Mouse (Mus musculus) neural tube, embryonic 12.5 days (tissue): ENCODE data around the gene Tmem178. TPM values are rescaled to one million over a fixed set of nuclear protein-coding genes. Genes with fewer than 3 reads are reported as not detected.
A peak's percentile ranks its signal among the peaks of the same experiment; 100 is the strongest.

Source experiments
- ATAC-seq: fragments of 200-750 bp; cut with Nextera tagmentation; 2 replicates; pipeline ENCODE4 v1.8.0; 2017; ENCODE audit warnings: low read depth, mild to moderate bottlenecking, moderate TSS enrichment, moderate library complexity; ENCODE audit not compliant: low FRiP score
- H3K27ac ChIP-seq: fragments of 300-500 bp; sonication (generic); 2 replicates; pipeline ENCODE4 v1.5.1; 2016
- H3K27me3 ChIP-seq: fragments of 300-500 bp; sonication (generic); replicated peaks from 2 replicates; pipeline ENCODE4 v1.6.1; 2016; ENCODE audit warnings: mild to moderate bottlenecking
- H3K36me3 ChIP-seq: fragments of 300-500 bp; sonication (generic); 2 replicates; pipeline ENCODE4 v1.6.1; 2016; ENCODE audit warnings: mild to moderate bottlenecking
- H3K4me1 ChIP-seq: fragments of 300-500 bp; sonication (generic); 2 replicates; pipeline ENCODE4 v1.6.1; 2016
- H3K4me2 ChIP-seq: fragments of 300-500 bp; sonication (generic); replicated peaks from 2 replicates; pipeline ENCODE4 v1.6.1; 2016; ENCODE audit warnings: mild to moderate bottlenecking
- H3K4me3 ChIP-seq: fragments of 300-500 bp; sonication (generic); 2 replicates; pipeline ENCODE4 v1.5.1; 2016
- H3K9ac ChIP-seq: fragments of 300-500 bp; sonication (generic); 2 replicates; pipeline ENCODE4 v1.6.1; 2016; ENCODE audit warnings: mild to moderate bottlenecking
- H3K9me3 ChIP-seq: fragments of 300-500 bp; sonication (generic); 2 replicates; pipeline ENCODE4 v1.6.1; 2016; ENCODE audit warnings: mild to moderate bottlenecking
- WGBS: fragments of 180-500 bp; shearing (Covaris S2); methylation state at CpG from one replicate; pipeline ENCODE4 v1.1.7; 2016; 5-methylcytosine and 5-hydroxymethylcytosine counted together
- polyA plus RNA-seq: library from polyadenylated mRNA; unstranded; fragments of >200 nt; fragmentation: Nextera tagmentation; extraction: Ambion mirVana; gene quantifications from 2 replicates; pipeline ENCODE4 v1.2.1, GENCODE M21; 2016

The Tmem178 gene
- 30.7 and 32.0 TPM in 2 replicates for polyA plus RNA-seq

DNA sequence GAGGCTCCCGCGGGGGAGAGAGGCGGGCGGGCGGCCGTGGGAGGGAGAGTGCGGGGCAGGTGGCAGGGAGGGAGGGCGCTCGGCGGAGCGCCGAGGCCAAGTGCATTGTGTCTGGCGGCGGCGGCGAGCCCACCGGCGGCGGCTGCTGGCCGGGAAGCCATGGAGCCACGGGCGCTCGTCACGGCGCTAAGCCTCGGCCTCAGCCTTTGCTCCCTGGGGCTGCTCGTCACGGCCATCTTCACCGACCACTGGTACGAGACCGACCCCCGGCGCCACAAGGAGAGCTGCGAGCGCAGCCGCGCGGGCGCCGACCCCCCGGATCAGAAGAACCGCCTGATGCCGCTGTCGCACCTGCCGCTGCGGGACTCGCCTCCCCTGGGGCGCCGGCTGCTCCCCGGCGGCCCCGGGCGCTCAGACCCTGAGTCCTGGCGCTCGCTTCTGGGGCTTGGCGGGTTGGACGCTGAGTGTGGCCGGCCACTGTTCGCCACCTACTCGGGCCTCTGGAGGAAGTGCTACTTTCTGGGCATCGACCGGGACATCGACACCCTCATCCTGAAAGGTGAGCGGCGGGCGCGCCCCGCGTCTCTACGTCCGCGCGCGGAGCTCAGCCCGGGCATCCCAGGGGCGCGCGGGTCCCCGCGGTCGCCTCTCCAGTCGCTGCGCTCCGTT is at the start of gene Tmem178:
TSS of gene Tmem178 (plus strand) at position 103 of the 669 bp plus-strand sequence.
- peak within 1 kb of the TSS; percentile 74 for H3K4me3 ChIP-seq
- peak within 1 kb of the TSS; percentile 90 for H3K9ac ChIP-seq
- peaks cover 15% of the 10 kb centered on the region for H3K4me1 ChIP-seq
- H3K4me2 ChIP-seq, result peak within 1 kb of the TSS; percentile 91
- ATAC-seq, result peak; percentile 79
- peak within 1 kb of the TSS; percentile 62 for H3K27ac ChIP-seq
- no peaks in the 10 kb centered on the region for H3K36me3 ChIP-seq
- no peaks in the 10 kb centered on the region; the same call in 1 of the 2 replicates for H3K27me3 ChIP-seq
- under 1% methylated on average over 79 of the region's 84 CpGs for WGBS
- H3K9me3 ChIP-seq, result no peaks in the 10 kb centered on the region

DNA sequence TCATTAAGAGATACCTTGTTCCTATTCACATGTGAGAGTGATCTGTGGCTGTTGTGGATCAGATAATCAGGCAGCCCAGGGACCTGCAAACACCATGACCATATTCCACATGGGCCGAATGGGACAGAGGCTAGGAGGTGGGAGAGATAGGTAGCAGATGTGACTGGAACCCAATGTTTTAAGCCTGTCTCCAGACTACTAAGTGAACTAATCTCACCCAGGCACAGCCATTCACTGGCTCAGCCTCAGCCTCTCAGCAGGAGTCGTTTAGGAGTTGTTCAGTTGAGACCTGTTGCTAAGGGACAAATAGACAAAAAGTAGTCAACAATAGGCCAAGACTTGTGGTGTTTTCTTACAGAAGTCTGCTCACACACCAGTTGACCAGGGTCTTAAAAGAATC is 48.0 kb upstream of the Tmem178 start:
- no peaks in the 10 kb centered on the region for H3K9me3 ChIP-seq
- no peak overlapping the region for H3K27ac ChIP-seq
- ATAC-seq, result no peak
- no peak overlapping the region for H3K4me2 ChIP-seq
- WGBS, result 48% methylated on average over 2 of the region's 2 CpGs
- H3K9ac ChIP-seq, result no peak overlapping the region
- H3K4me3 ChIP-seq, result no peak overlapping the region
- H3K36me3 ChIP-seq, result no peaks in the 10 kb centered on the region
- peaks cover 17% of the 10 kb centered on the region; the same call in 1 of the 2 replicates for H3K4me1 ChIP-seq
- no peaks in the 10 kb centered on the region for H3K27me3 ChIP-seq

DNA sequence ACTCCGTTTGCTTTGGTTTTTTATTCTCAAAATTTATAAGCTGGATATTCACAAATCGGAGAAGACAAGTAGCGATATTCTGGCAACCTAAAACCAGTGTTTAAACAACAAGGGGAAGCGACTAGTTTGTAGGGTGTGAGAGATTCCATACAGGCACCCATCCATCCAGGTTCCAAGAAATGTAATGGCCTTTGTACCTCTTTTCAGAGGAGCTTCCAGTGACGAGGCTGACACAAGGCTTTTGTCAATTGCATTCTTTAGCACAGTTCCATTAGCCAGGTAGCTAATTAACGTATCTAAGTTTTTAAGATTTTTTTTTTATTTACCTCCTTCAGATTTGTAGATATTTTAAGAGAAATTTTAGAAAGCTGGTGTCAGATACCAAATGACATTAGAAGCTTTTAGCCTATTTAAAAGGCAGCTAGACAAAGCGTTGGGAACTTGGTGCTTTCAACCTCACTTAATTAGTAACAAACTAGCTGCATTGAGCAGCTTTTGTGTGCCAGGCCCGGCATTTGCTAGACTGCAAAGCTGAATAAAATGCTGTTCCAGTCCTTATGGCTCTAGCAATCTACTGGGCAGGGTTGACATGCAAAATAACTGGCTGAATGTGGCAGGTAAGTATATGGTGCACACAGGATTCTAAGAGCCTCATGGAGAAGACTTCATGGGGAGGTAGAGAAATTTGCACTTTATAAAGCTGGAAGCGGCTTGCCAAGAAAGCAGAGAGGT is 46.6 kb upstream of the Tmem178 start:
- Histone ChIP-seq H3K9ac (no peak overlapping the region), H3K27me3 (no peaks in the 10 kb centered on the region), H3K4me1 (peaks cover 17% of the 10 kb centered on the region; the same call in 1 of the 2 replicates), H3K4me2 (no peak overlapping the region), H3K4me3 (no peak overlapping the region), H3K36me3 (no peaks in the 10 kb centered on the region), H3K9me3 (no peaks in the 10 kb centered on the region), H3K27ac (no peak overlapping the region)
- WGBS, result 68% methylated on average over 9 of the region's 9 CpGs
- no peak for ATAC-seq

DNA sequence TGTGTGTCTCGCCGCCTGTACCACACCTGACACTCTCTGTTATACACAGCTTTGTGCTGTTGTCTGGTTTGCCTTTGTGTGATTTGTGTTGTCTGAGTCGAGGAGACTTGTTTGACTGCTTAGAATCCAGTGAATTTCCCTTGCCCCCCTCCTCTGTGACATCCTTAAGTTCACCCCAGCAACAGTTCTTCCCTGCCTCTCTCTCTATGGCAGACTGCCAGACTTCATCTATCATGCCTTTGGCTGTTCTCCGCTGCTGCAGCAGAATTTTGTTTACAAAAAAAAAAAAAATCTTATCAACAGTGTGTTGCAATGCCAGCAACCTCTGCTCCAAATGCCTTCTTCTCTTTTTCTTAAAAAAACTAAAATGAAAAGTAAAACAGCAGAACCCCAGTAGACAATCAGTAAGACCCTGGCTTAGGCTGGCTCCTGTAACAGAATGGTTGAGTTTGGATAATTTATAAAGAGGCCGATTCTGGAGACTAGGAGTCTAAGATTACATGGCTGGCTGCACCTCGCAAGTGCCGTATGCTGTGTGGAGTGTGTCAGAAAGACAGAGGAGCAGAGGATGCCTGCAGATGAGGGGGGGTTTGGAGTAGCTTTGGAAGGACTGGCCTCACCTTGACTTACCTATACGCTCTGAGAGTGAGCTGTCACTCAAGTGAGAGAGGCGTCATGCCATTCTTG is 44.8 kb upstream of the Tmem178 start:
- Histone ChIP-seq H3K4me1 (peaks cover 17% of the 10 kb centered on the region; the same call in 1 of the 2 replicates), H3K4me3 (no peak overlapping the region), H3K27me3 (no peaks in the 10 kb centered on the region), H3K36me3 (no peaks in the 10 kb centered on the region), H3K9ac (no peak overlapping the region), H3K27ac (peak overlapping the region; percentile 16; the same call in 1 of the 2 replicates), H3K9me3 (no peaks in the 10 kb centered on the region), H3K4me2 (no peak overlapping the region)
- 55% methylated on average over 9 of the region's 9 CpGs for WGBS
- peak; percentile 77 for ATAC-seq

DNA sequence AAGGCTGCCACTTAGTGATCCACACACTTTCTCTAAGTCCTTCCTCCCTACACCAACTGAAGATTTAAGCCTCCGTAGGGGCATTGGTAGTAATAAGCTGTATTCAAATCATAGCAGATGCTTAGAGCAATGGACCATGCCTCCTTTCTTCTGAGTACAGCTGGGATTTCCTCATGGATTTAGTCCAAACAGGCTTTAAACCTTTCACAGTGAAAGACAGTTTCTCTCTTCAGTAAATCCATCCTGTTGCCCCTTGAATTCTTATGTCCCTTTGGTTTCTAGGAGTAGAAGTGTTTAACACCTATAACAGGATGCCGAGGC is 44.3 kb upstream of the Tmem178 start:
- peak overlapping the region; percentile 16; the same call in 1 of the 2 replicates for H3K27ac ChIP-seq

DNA sequence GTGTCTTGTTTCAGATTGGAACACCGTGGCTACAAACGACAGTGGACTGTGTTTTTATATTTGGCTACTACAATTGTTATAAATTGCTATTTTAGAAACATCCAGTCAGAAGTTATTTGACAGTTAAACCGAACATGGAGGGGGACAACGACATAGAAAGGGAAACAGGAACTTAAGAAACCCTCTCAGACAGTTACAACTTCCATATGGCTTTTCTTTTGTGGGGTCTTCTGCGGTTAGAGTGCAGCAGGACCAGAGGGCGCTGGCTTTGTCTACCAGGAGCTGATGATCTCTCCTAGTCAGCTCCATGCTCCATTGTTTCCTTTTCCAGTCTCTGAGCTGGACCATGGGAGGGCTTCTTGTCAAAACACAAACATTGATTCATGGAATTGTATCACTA is 42.5 kb upstream of the Tmem178 start:
- H3K36me3 ChIP-seq, result no peaks in the 10 kb centered on the region
- no peak for ATAC-seq
- H3K9me3 ChIP-seq, result no peaks in the 10 kb centered on the region
- H3K27ac ChIP-seq, result no peak overlapping the region
- H3K9ac ChIP-seq, result no peak overlapping the region
- peaks cover 21% of the 10 kb centered on the region; the same call in 1 of the 2 replicates for H3K4me1 ChIP-seq
- 84% methylated on average over 6 of the region's 6 CpGs for WGBS
- H3K4me3 ChIP-seq, result no peak overlapping the region
- H3K4me2 ChIP-seq, result no peak overlapping the region
- H3K27me3 ChIP-seq, result no peaks in the 10 kb centered on the region

More for the DNA sequence above, 44.3 kb upstream of the Tmem178 start:
- Histone ChIP-seq H3K36me3 (no peaks in the 10 kb centered on the region), H3K27me3 (no peaks in the 10 kb centered on the region), H3K4me2 (no peak overlapping the region), H3K9ac (no peak overlapping the region), H3K4me3 (no peak overlapping the region), H3K4me1 (peaks cover 21% of the 10 kb centered on the region; the same call in 1 of the 2 replicates), H3K9me3 (no peaks in the 10 kb centered on the region)
- WGBS, result 80% methylated on average over 2 of the region's 2 CpGs
- ATAC-seq, result peak; percentile 41; the same call in 1 of the 2 replicates

DNA sequence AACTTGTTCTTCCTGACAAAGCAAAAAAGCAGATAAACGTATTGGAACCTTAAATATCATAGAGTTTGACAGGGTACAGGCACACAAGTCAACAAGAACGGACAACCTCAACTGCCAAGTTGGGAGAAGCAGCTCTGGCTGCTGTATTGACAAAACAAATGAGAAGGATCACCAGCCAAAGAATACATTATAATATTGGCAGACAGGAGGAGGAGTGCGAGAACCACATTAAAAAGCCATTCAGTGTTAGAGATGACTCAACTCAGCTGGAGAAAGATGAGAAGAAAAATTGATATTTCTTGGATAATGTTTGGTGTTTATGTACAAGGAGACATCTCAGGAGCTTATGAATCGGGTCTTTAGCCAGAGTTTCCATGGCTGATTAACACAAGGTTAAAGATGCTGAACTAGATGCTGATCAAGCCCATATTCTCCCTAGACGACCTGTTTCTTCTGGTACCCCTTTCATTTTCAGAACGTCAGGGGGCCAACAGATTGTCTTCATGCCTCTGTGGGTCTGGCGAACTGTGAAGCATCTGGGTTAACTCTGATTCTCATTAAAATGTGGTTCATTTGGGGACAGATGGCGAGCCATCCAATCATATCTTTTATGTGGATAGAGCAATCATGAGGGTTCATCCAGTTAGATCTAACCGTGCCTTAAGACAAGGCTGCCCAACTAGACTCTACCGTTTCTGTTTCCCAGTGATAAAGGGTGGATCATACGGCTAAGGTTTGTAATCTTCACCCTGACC is 41.1 kb upstream of the Tmem178 start:
- ATAC-seq, result no peak
- Histone ChIP-seq H3K4me3 (no peak overlapping the region), H3K9ac (no peak overlapping the region), H3K27me3 (no peaks in the 10 kb centered on the region), H3K4me2 (no peak overlapping the region), H3K4me1 (peaks cover 18% of the 10 kb centered on the region; the same call in 1 of the 2 replicates), H3K27ac (no peak overlapping the region), H3K9me3 (no peaks in the 10 kb centered on the region), H3K36me3 (no peaks in the 10 kb centered on the region)
- WGBS, result 78% methylated on average over 11 of the region's 11 CpGs

DNA sequence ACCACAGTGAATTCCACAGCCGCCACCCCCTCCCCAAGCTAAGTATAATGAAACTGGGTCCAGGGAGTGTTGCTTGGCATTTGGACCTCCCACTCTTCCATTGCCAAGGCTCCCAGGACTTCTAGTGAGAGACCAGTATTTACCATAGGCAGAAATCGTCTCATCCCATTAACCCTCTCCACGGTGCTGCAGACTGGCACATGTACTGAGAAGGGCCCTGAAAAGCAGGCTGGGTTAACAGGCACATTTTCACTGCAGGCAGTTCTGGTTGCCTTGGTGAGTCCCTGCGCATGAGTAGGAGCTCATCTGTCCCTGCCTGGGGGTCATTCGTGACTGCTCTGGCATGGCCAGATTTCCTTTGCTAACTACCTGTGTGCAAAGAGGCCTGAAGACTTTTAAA is 40.4 kb upstream of the Tmem178 start:
- no peaks in the 10 kb centered on the region for H3K27me3 ChIP-seq
- ATAC-seq, result peak; percentile 42; the same call in 1 of the 2 replicates
- H3K9ac ChIP-seq, result no peak overlapping the region
- peaks cover 15% of the 10 kb centered on the region; the same call in 1 of the 2 replicates for H3K4me1 ChIP-seq
- no peak overlapping the region for H3K4me3 ChIP-seq
- no peak overlapping the region for H3K4me2 ChIP-seq
- no peak overlapping the region for H3K27ac ChIP-seq
- no peaks in the 10 kb centered on the region for H3K9me3 ChIP-seq
- 63% methylated on average over 5 of the region's 5 CpGs for WGBS
- H3K36me3 ChIP-seq, result no peaks in the 10 kb centered on the region

DNA sequence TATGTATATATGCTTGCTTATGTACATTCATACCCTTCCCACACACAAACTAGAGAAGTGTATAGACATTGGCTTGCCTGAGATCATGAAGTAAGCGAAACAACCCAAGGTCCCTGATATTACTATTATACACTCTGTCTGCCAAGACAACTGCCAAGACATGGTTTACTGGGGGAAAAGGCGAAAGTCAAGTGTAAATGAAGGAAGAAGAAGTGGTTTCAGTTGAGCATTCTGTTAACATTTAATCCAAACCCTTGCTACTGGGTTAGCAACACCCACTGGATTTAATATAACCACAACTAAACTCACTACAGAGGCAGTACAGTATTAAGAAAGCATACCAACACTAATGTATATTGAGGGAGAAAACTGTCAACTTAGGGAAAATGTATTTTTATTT is 28.8 kb upstream of the Tmem178 start:
- Histone ChIP-seq H3K4me1 (no peaks in the 10 kb centered on the region), H3K4me3 (no peak overlapping the region), H3K9me3 (no peaks in the 10 kb centered on the region), H3K36me3 (no peaks in the 10 kb centered on the region), H3K4me2 (no peak overlapping the region), H3K27ac (no peak overlapping the region), H3K9ac (no peak overlapping the region), H3K27me3 (no peaks in the 10 kb centered on the region)
- no peak for ATAC-seq
- WGBS, result 93% methylated on average over 2 of the region's 2 CpGs

DNA sequence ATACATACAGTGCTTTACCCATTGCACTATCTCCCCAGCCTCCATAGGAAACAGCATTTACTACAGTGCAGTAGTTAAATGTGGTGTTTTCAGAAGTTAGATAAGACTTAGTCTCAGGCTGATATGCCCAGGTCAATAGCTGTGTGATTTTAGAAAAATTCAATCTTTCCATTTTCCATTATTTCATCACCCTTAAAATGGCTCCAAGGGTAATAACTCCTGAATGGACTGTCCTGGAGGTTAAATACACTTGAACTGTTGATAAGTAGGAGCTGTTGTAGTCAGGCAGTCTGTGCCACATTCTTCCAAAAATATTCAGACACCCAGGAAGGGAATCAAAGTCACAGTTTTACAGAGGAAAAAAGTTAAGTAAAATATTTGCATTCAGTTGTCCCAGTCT is 25.2 kb upstream of the Tmem178 start:
- ATAC-seq, result no peak
- no peaks in the 10 kb centered on the region for H3K4me1 ChIP-seq

DNA sequence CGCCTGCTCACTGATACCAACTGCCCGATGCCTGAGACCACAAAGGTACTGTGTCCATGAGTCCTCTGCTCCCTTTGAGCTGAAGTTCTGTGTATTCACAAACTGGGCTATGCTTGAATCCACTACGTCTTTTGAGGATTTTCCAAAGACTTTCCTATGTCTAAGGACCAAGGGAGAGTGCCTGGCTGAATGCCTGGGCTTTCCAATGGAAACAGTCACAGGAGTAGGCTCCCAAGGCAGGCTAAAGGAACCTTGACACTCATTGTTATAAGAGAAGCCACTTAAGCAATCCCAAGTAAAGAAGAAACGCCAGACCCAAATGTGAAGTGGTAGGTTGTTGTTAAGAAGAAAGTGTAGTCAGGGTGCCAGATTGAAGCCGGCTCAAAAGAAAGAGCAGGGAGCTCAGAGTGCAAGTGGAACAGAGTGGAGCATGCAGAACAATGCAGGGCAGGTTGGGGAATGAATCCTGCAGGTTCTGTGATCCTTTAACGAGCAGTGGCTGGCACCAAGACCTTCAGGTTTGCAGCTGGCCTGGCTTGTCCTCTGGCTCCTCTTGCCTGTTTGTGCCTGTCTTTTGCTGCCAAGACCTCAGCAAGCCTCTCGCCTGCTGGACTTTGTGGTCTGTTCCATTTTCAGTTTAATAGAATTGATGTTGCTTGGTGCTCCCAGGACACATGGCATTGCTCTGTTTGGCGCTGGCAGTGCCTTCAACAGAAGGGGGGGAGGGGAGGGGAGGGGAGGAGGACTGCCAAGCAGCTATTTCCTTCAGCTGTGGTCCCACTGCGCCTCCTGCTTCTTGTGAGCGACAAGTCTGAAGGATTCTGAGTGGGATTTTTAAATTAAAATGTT is 22.9 kb upstream of the Tmem178 start:
- ATAC-seq, result no peak
- no peaks in the 10 kb centered on the region for H3K27me3 ChIP-seq
- no peaks in the 10 kb centered on the region for H3K4me1 ChIP-seq
- no peaks in the 10 kb centered on the region for H3K36me3 ChIP-seq
- WGBS, result 79% methylated on average over 10 of the region's 10 CpGs
- no peak overlapping the region for H3K4me3 ChIP-seq
- H3K27ac ChIP-seq, result no peak overlapping the region
- no peak overlapping the region for H3K9ac ChIP-seq
- no peak overlapping the region for H3K4me2 ChIP-seq
- H3K9me3 ChIP-seq, result no peaks in the 10 kb centered on the region

More for the DNA sequence above, 25.2 kb upstream of the Tmem178 start:
- Histone ChIP-seq H3K27me3 (no peaks in the 10 kb centered on the region), H3K4me3 (no peak overlapping the region), H3K9ac (no peak overlapping the region), H3K27ac (no peak overlapping the region), H3K4me2 (no peak overlapping the region), H3K9me3 (no peaks in the 10 kb centered on the region), H3K36me3 (no peaks in the 10 kb centered on the region)
